Mouse (Mus musculus) hindbrain, embryonic 15.5 days (tissue): ENCODE measurements at regions not wholly inside any gene's neighbourhood (a gene's known extent, or its start where the extent isn't known, plus 50 kb on each side); places are given as distances from the start of the nearest gene placed in this dataset.
A peak's percentile ranks its signal among the peaks of the same experiment; 100 is the strongest.

Experiments used
- ATAC-seq: fragments of 200-750 bp; cut with Nextera tagmentation; 2 replicates; pipeline ENCODE4 v1.8.0; 2017; ENCODE audit warnings: low read depth, moderate number of reproducible peaks, moderate TSS enrichment; ENCODE audit not compliant: low FRiP score
- H3K27ac ChIP-seq: fragments of 300-500 bp; sonication (generic); replicated peaks from 2 replicates; pipeline ENCODE4 v1.5.1; 2015; ENCODE audit warnings: mild to moderate bottlenecking, inconsistent platforms
- H3K27me3 ChIP-seq: fragments of 300-500 bp; sonication (generic); 2 replicates; pipeline ENCODE4 v1.6.1; 2015; ENCODE audit warnings: control low read depth, inconsistent platforms
- H3K36me3 ChIP-seq: fragments of 300-500 bp; sonication (generic); 2 replicates; pipeline ENCODE4 v1.6.1; 2015; ENCODE audit warnings: control low read depth, inconsistent platforms
- H3K4me1 ChIP-seq: fragments of 300-500 bp; sonication (generic); replicated peaks from 2 replicates; pipeline ENCODE4 v1.6.1; 2015; ENCODE audit warnings: control low read depth, inconsistent platforms
- H3K4me2 ChIP-seq: fragments of 300-500 bp; sonication (generic); 2 replicates; pipeline ENCODE4 v1.6.1; 2015; ENCODE audit warnings: moderate library complexity, mild to moderate bottlenecking, inconsistent platforms
- H3K4me3 ChIP-seq: fragments of 300-500 bp; sonication (generic); 2 replicates; pipeline ENCODE4 v1.5.1; 2015; ENCODE audit warnings: mild to moderate bottlenecking, inconsistent platforms
- H3K9ac ChIP-seq: fragments of 300-500 bp; sonication (generic); 2 replicates; pipeline ENCODE4 v1.6.1; 2015; ENCODE audit warnings: inconsistent platforms
- H3K9me3 ChIP-seq: fragments of 300-500 bp; sonication (generic); 2 replicates; pipeline ENCODE4 v1.6.1; 2016; ENCODE audit warnings: control low read depth, inconsistent platforms
- WGBS: fragments of 180-500 bp; shearing (Covaris S2); methylation state at CpG from one replicate; pipeline ENCODE4 v1.1.7; 2015; 5-methylcytosine and 5-hydroxymethylcytosine counted together

GRCm38 (mm10) chr8:25329791-25330190 is 505.6 kb upstream of the Adam5 start:
- H3K27me3 ChIP-seq: no peaks in the 10 kb centered on the region
- H3K4me3 ChIP-seq: no peak overlapping the region
- H3K9ac ChIP-seq: no peak overlapping the region
- H3K4me1 ChIP-seq: 0 out of 2 replicates have a peak, but pooled peaks cover 7% of the 10 kb centered on the region
- H3K4me2 ChIP-seq: no peak overlapping the region
- H3K9me3 ChIP-seq: no peaks in the 10 kb centered on the region
- ATAC-seq: no peak
- H3K27ac ChIP-seq: no peak overlapping the region
- 40% methylated on average over 1 of the region's 1 CpGs for WGBS
- no peaks in the 10 kb centered on the region for H3K36me3 ChIP-seq

DNA sequence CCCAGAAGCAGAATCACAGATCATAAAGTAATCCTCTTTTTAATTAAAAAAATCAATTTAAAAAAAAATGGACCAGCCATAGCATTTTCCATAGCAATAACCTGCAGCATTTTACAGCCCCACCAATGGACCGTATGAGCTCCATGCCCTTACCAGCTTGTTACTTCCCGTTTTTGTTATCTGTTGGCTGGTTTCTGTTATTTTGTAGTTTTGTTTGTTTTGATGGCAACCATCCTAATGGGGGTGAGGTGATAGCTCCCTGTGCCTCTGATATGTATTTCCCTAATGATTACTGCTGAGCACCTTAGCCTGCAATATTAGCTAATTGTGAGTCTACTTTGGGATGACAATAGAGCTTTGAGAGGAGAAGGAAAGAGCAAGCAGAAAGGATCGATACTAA is 504.1 kb upstream of the Adam5 start:
- H3K36me3 ChIP-seq: no peaks in the 10 kb centered on the region
- no peak overlapping the region for H3K27ac ChIP-seq
- no peak overlapping the region for H3K4me3 ChIP-seq
- H3K9me3 ChIP-seq: no peaks in the 10 kb centered on the region
- no peak overlapping the region for H3K9ac ChIP-seq
- no peak for ATAC-seq
- H3K27me3 ChIP-seq: no peaks in the 10 kb centered on the region
- 0 out of 2 replicates have a peak, but pooled peaks cover 7% of the 10 kb centered on the region for H3K4me1 ChIP-seq
- WGBS: 64% methylated on average over 3 of the region's 3 CpGs
- H3K4me2 ChIP-seq: no peak overlapping the region

DNA sequence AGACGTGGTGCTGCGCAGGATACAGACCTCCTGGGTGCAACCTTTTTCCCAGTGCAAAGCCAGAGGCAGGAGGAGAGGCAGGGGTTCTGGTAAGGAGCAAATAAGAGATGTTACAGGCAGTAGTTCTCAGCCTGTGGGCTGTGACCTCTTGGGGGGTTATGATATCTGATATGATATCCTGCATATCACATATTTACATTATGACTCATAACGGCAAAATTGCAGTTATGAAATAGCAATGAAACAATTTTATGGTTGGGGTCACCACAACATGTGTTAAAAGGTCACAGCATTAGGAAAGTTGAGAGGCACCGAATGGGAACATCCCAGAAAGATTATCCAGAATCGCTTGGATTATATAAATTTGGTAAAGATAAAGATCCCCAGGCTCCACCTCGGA is 502.8 kb upstream of the Adam5 start:
- H3K27ac ChIP-seq: no peak overlapping the region
- no peak overlapping the region for H3K9ac ChIP-seq
- no peak overlapping the region for H3K4me2 ChIP-seq
- H3K36me3 ChIP-seq: no peaks in the 10 kb centered on the region
- WGBS: 85% methylated on average over 6 of the region's 6 CpGs
- no peaks in the 10 kb centered on the region for H3K4me1 ChIP-seq
- no peaks in the 10 kb centered on the region for H3K9me3 ChIP-seq
- no peak for ATAC-seq
- no peak overlapping the region for H3K4me3 ChIP-seq
- H3K27me3 ChIP-seq: no peaks in the 10 kb centered on the region

GRCm38 (mm10) chr8:25326257-25326656 is 502.1 kb upstream of the Adam5 start:
- H3K4me2 ChIP-seq: no peak overlapping the region
- H3K36me3 ChIP-seq: no peaks in the 10 kb centered on the region
- no peak overlapping the region for H3K27ac ChIP-seq
- H3K4me3 ChIP-seq: no peak overlapping the region
- H3K27me3 ChIP-seq: no peaks in the 10 kb centered on the region
- ATAC-seq: peak; percentile 84
- H3K9me3 ChIP-seq: no peaks in the 10 kb centered on the region
- no peaks in the 10 kb centered on the region for H3K4me1 ChIP-seq
- WGBS: 59% methylated on average over 12 of the region's 12 CpGs
- no peak overlapping the region for H3K9ac ChIP-seq

DNA sequence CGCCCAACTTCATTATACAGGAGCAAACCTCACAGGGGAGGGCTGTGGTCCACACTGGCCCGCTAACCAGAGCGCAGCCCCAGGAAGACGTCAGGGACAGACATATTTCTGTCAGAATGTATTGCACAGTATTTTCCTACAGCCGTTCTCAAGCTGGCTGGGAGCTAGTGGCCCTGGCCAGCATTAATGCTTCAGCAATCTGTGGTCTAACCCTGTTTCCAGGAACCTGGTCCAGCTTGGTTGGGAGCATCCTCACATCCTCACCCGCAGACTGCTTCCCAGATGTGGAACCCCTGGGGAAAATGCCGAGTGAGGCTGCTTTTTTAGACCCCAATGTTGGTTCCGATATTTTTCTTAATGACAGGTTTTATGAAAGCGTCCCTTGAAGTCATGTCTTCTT is 500.6 kb upstream of the Adam5 start:
- Histone ChIP-seq H3K4me1 (no peaks in the 10 kb centered on the region), H3K9me3 (no peaks in the 10 kb centered on the region), H3K27ac (no peak overlapping the region), H3K9ac (no peak overlapping the region), H3K4me3 (no peak overlapping the region), H3K27me3 (no peaks in the 10 kb centered on the region), H3K4me2 (no peak overlapping the region), H3K36me3 (no peaks in the 10 kb centered on the region)
- WGBS: 89% methylated on average over 9 of the region's 9 CpGs
- no peak for ATAC-seq

- no peaks in the 10 kb centered on the region for H3K9me3 ChIP-seq
- H3K9ac ChIP-seq: no peak overlapping the region
- 0 out of 2 replicates have a peak overlapping the region, but pooled peaks have one; percentile 4 for H3K4me2 ChIP-seq
- no peak overlapping the region for H3K4me3 ChIP-seq
- no peaks in the 10 kb centered on the region for H3K4me1 ChIP-seq
- H3K36me3 ChIP-seq: no peaks in the 10 kb centered on the region
- H3K27me3 ChIP-seq: no peaks in the 10 kb centered on the region
- ATAC-seq: no peak
- WGBS: 54% methylated on average over 19 of the region's 19 CpGs
- H3K27ac ChIP-seq: no peak overlapping the region
These were observed 499.7 kb upstream of the Adam5 start for GRCm38 (mm10) chr8:25323643-25324420.

- no peak overlapping the region for H3K27ac ChIP-seq
- no peak overlapping the region for H3K4me2 ChIP-seq
- H3K27me3 ChIP-seq: no peaks in the 10 kb centered on the region
- H3K36me3 ChIP-seq: no peaks in the 10 kb centered on the region
- H3K9me3 ChIP-seq: no peaks in the 10 kb centered on the region
- no peak overlapping the region for H3K9ac ChIP-seq
- ATAC-seq: no peak
- H3K4me1 ChIP-seq: no peaks in the 10 kb centered on the region; the same call in 1 of the 2 replicates
- WGBS: 74% methylated on average over 4 of the region's 4 CpGs
- H3K4me3 ChIP-seq: no peak overlapping the region
These were observed 492.2 kb upstream of the Adam5 start for GRCm38 (mm10) chr8:25316383-25316782.

DNA sequence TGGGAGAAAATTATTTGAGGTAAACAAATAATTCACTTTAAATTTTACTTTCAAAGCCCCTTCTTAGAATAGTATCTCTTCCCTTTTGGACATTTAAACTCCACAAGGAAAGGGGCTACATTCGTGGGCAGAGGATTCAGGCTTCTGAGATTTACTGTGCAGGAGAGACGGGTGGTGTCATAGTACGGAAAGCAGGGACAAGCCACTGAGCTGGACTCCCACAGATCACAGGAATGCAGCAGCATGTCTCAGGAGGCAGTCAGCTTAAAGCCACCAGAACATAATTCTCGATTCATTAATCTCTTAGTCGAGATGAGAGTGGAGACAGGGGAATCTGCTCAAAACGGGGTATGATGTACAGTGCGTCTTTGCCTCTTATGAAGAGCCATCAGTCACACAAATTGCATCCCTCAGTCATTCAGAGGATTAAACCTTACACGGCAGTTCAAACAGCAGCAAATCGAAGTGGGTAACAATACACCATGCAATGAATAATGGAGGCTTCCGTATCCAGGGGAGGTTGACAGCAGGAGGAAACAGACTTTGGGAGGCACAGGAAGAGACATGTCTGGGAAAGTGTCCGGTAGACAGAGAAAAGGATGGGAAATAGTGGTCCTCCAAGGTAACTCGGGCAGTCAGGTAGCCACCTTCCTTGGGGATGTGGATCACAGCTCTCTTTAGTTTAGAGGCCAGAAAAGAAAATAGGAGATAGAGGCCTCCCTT is 487.8 kb upstream of the Adam5 start:
- no peak for ATAC-seq
- H3K4me2 ChIP-seq: no peak overlapping the region
- no peaks in the 10 kb centered on the region for H3K36me3 ChIP-seq
- H3K27me3 ChIP-seq: no peaks in the 10 kb centered on the region
- peaks cover 6% of the 10 kb centered on the region for H3K4me1 ChIP-seq
- no peaks in the 10 kb centered on the region for H3K9me3 ChIP-seq
- 33% methylated on average over 12 of the region's 12 CpGs for WGBS
- H3K9ac ChIP-seq: no peak overlapping the region
- H3K4me3 ChIP-seq: no peak overlapping the region
- no peak overlapping the region for H3K27ac ChIP-seq

DNA sequence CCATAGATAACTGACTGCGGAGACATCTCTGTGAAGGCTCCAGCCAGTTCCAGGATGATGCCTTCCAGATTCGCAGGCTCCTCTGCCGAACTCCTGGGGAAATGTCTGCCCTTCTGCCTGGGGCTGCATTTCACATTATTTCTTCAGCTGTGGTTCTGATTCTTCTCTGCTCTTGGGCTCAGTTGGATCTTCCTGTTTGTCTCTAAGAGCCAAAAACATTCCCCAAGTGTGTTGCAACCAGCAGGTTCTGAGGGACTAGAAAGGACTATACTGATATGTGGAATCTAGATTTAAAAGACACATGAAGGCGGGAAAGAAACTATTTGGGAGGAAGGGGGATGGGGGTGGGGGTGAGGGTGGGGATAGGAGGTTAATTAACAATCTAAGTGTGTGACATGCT is 483.8 kb upstream of the Adam5 start:
- H3K9me3 ChIP-seq: no peaks in the 10 kb centered on the region
- H3K36me3 ChIP-seq: no peaks in the 10 kb centered on the region
- H3K27me3 ChIP-seq: no peaks in the 10 kb centered on the region
- no peak overlapping the region for H3K4me2 ChIP-seq
- no peak overlapping the region for H3K4me3 ChIP-seq
- H3K4me1 ChIP-seq: peaks cover 14% of the 10 kb centered on the region
- WGBS: 86% methylated on average over 4 of the region's 4 CpGs
- H3K27ac ChIP-seq: no peak overlapping the region
- H3K9ac ChIP-seq: no peak overlapping the region
- no peak for ATAC-seq

DNA sequence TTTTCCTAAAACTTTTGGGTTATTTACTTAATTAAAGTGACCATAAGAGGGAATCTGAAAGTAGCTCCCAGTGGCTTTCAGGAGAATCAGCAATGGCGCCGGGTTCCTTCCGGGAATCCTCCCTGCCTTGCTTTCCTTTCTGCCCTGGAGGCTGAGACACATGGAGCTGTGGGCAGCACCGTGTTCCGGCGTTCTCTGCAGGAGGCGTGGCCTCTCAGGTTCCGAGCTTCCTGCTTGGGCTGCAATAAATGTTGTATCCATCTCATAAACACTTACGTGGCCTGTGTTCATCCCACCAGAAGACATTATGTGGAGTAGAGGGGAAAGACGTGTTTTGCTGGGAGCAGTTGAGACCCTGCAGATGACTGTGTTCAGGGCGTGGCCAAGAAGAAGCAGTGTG is 483.3 kb upstream of the Adam5 start:
- Histone ChIP-seq H3K4me1 (peaks cover 14% of the 10 kb centered on the region), H3K27me3 (no peaks in the 10 kb centered on the region), H3K27ac (peak overlapping the region; percentile 9; the same call in 1 of the 2 replicates), H3K9ac (no peak overlapping the region), H3K4me2 (no peak overlapping the region), H3K9me3 (no peaks in the 10 kb centered on the region), H3K4me3 (no peak overlapping the region), H3K36me3 (no peaks in the 10 kb centered on the region)
- no peak for ATAC-seq
- WGBS: 88% methylated on average over 11 of the region's 11 CpGs

- peaks cover 14% of the 10 kb centered on the region for H3K4me1 ChIP-seq
- no peaks in the 10 kb centered on the region for H3K36me3 ChIP-seq
- no peak overlapping the region for H3K4me3 ChIP-seq
- no peak for ATAC-seq
- no peaks in the 10 kb centered on the region for H3K27me3 ChIP-seq
- no peaks in the 10 kb centered on the region for H3K9me3 ChIP-seq
- H3K9ac ChIP-seq: no peak overlapping the region
- no peak overlapping the region for H3K4me2 ChIP-seq
- peak overlapping the region; percentile 9 for H3K27ac ChIP-seq
- 58% methylated on average over 15 of the region's 15 CpGs for WGBS
These were observed 482.8 kb upstream of the Adam5 start for GRCm38 (mm10) chr8:25306769-25307491.
